Mouse (Mus musculus): ENCODE measurements at regions not wholly inside any gene's neighbourhood (a gene's known extent, or its start where the extent isn't known, plus 50 kb on each side); places are given as distances from the start of the nearest gene placed in this dataset.

GRCm38 (mm10) chr17:51966573-51967284, 133.6 kb upstream of the Satb1 start:
- H3K27ac ChIP-seq (ENCODE audit: insufficient read depth, low read depth) = no peak overlapping the region
- no peaks in the 10 kb centered on the region for H3K36me3 ChIP-seq (replicated peaks in 1 of 2; ENCODE audit: control insufficient read depth in 1 of 2, insufficient read depth in 1 of 2, low read length in 1 of 2)
- TF ChIP-seq USF2 (conservative IDR thresholded peaks at IDR 0.05; ENCODE audit: low read depth, low read length) (no peak), JUN (IDR thresholded peaks at IDR 0.05; ENCODE audit: insufficient read depth, low read depth, low read length) (no peak), CTCF (conservative IDR thresholded peaks at IDR 0.05 in 1 of 2, IDR thresholded peaks at IDR 0.05 in 1 of 2; ENCODE audit: low read depth in 2 of 2, low read length in 2 of 2) (no peak), PAX5 (IDR thresholded peaks at IDR 0.05; ENCODE audit: low read length) (no peak), ZMIZ1 (IDR thresholded peaks at IDR 0.05; ENCODE audit: low read depth, low read length) (no peak), MAFK (IDR thresholded peaks at IDR 0.05; ENCODE audit: insufficient replicate concordance, low read length) (no peak), HCFC1 (IDR thresholded peaks at IDR 0.05; ENCODE audit: low read depth, low read length) (no peak), MXI1 (IDR thresholded peaks at IDR 0.05; ENCODE audit: low read depth, low read length) (no peak), ZC3H11A (IDR thresholded peaks at IDR 0.05; ENCODE audit: low read depth, low read length) (no peak), BHLHE40 (IDR thresholded peaks at IDR 0.05; ENCODE audit: low read depth, low read length) (no peak)
- no peak overlapping the region for H3K4me2 ChIP-seq (ENCODE audit: insufficient read depth, low read depth, poor library complexity, severe bottlenecking)
- H3K9ac ChIP-seq (ENCODE audit: insufficient read depth, low read depth) = no peak overlapping the region
- in situ Hi-C loops (cut with MboI; ENCODE audit: low pct_ligation_motif_present, low pct_unique_long_range_greater_than_20kb, low sequenced_read_pairs) (no loop called here), dilution Hi-C loops (cut with MboI; ENCODE audit: extremely low pct_ligation_motif_present, extremely low pct_unique_long_range_greater_than_20kb, low sequenced_read_pairs) (no loop called here)
- H3K9me3 ChIP-seq (replicated peaks; ENCODE audit: low read length) = peaks cover 58% of the 10 kb centered on the region
- no peak for DNase-seq (ENCODE audit: extremely low read depth)
- H3K27me3 ChIP-seq (replicated peaks) = no peaks in the 10 kb centered on the region
- H3K4me3 ChIP-seq (replicated peaks in 1 of 3; ENCODE audit: low read depth in 2 of 3, low read length in 2 of 3, poor library complexity in 1 of 3) = no peak overlapping the region
- H3K79me2 ChIP-seq (replicated peaks; ENCODE audit: control insufficient read depth, extremely low read depth, insufficient read depth, poor library complexity, severe bottlenecking) = no peaks in the 10 kb centered on the region
- no peaks in the 10 kb centered on the region for H3K4me1 ChIP-seq (ENCODE audit: control insufficient read depth in 1 of 2, insufficient read depth in 2 of 2)

- dilution Hi-C loops (cut with MboI; ENCODE audit: extremely low pct_ligation_motif_present, extremely low pct_unique_long_range_greater_than_20kb, low sequenced_read_pairs) (no loop called here), in situ Hi-C loops (cut with MboI; ENCODE audit: low pct_ligation_motif_present, low pct_unique_long_range_greater_than_20kb, low sequenced_read_pairs) (no loop called here)
- H3K27ac ChIP-seq (ENCODE audit: insufficient read depth, low read depth) = no peak overlapping the region
- peaks cover 56% of the 10 kb centered on the region for H3K9me3 ChIP-seq (replicated peaks; ENCODE audit: low read length)
- H3K9ac ChIP-seq (ENCODE audit: insufficient read depth, low read depth) = no peak overlapping the region
- TF ChIP-seq UBTF (IDR thresholded peaks at IDR 0.05; ENCODE audit: low read depth, low read length) = no peak
- no peaks in the 10 kb centered on the region for H3K4me1 ChIP-seq (ENCODE audit: control insufficient read depth in 1 of 2, insufficient read depth in 2 of 2)
- H3K4me3 ChIP-seq (replicated peaks in 1 of 3; ENCODE audit: low read depth in 2 of 3, low read length in 2 of 3, poor library complexity in 1 of 3) = no peak overlapping the region
- no peaks in the 10 kb centered on the region for H3K36me3 ChIP-seq (replicated peaks in 1 of 2; ENCODE audit: control insufficient read depth in 1 of 2, insufficient read depth in 1 of 2, low read length in 1 of 2)
- H3K27me3 ChIP-seq (replicated peaks) = no peaks in the 10 kb centered on the region
- DNase-seq (ENCODE audit: extremely low read depth) = no peak
- H3K4me2 ChIP-seq (ENCODE audit: insufficient read depth, low read depth, poor library complexity, severe bottlenecking) = no peak overlapping the region
- no peaks in the 10 kb centered on the region for H3K79me2 ChIP-seq (replicated peaks; ENCODE audit: control insufficient read depth, extremely low read depth, insufficient read depth, poor library complexity, severe bottlenecking)
Observed at GRCm38 (mm10) chr17:51962529-51963110, 129.5 kb upstream of the Satb1 start.

- in situ Hi-C loops (cut with MboI; ENCODE audit: low pct_ligation_motif_present, low pct_unique_long_range_greater_than_20kb, low sequenced_read_pairs) = no loop called here
Observed at GRCm38 (mm10) chr17:51961337-51961736, 128.2 kb upstream of the Satb1 start.

More at GRCm38 (mm10) chr17:51961337-51961736, 128.2 kb upstream of the Satb1 start:
- no peaks in the 10 kb centered on the region for H3K79me2 ChIP-seq (replicated peaks; ENCODE audit: control insufficient read depth, extremely low read depth, insufficient read depth, poor library complexity, severe bottlenecking)
- H3K4me1 ChIP-seq (ENCODE audit: control insufficient read depth in 1 of 2, insufficient read depth in 2 of 2) = no peaks in the 10 kb centered on the region
- no peak overlapping the region for H3K4me2 ChIP-seq (ENCODE audit: insufficient read depth, low read depth, poor library complexity, severe bottlenecking)
- peaks cover 54% of the 10 kb centered on the region for H3K9me3 ChIP-seq (replicated peaks; ENCODE audit: low read length)
- H3K36me3 ChIP-seq (replicated peaks in 1 of 2; ENCODE audit: control insufficient read depth in 1 of 2, insufficient read depth in 1 of 2, low read length in 1 of 2) = no peaks in the 10 kb centered on the region
- no peak for DNase-seq (ENCODE audit: extremely low read depth)
- H3K9ac ChIP-seq (ENCODE audit: insufficient read depth, low read depth) = no peak overlapping the region
- H3K27ac ChIP-seq (ENCODE audit: insufficient read depth, low read depth) = no peak overlapping the region
- H3K27me3 ChIP-seq (replicated peaks) = no peaks in the 10 kb centered on the region
- no peak overlapping the region for H3K4me3 ChIP-seq (replicated peaks in 1 of 3; ENCODE audit: low read depth in 2 of 3, low read length in 2 of 3, poor library complexity in 1 of 3)
- TF ChIP-seq GABPA (IDR thresholded peaks at IDR 0.05; ENCODE audit: insufficient replicate concordance, low read depth, low read length) = no peak
- TF ChIP-seq ETS1 (conservative IDR thresholded peaks at IDR 0.05; ENCODE audit: low read depth, low read length) = no peak
- TF ChIP-seq TCF12 (IDR thresholded peaks at IDR 0.05; ENCODE audit: low read depth, low read length) = no peak
- no peak for TF ChIP-seq USF2 (conservative IDR thresholded peaks at IDR 0.05; ENCODE audit: low read depth, low read length)
- no peak for TF ChIP-seq JUN (IDR thresholded peaks at IDR 0.05; ENCODE audit: insufficient read depth, low read depth, low read length)
- TF ChIP-seq MEF2A (IDR thresholded peaks at IDR 0.05; ENCODE audit: borderline replicate concordance, low read depth, low read length) = no peak
- no peak for TF ChIP-seq UBTF (IDR thresholded peaks at IDR 0.05; ENCODE audit: low read depth, low read length)
- no peak for TF ChIP-seq CHD2 (IDR thresholded peaks at IDR 0.05; ENCODE audit: low read length)
- TF ChIP-seq SIN3A (IDR thresholded peaks at IDR 0.05; ENCODE audit: low read length) = no peak
- no peak for TF ChIP-seq ZC3H11A (IDR thresholded peaks at IDR 0.05; ENCODE audit: low read depth, low read length)
- TF ChIP-seq POLR2A (IDR thresholded peaks at IDR 0.05; ENCODE audit: low read depth, low read length) = no peak
- no peak for TF ChIP-seq RAD21 (IDR thresholded peaks at IDR 0.05; ENCODE audit: low read depth, low read length)
- dilution Hi-C loops (cut with MboI; ENCODE audit: extremely low pct_ligation_motif_present, extremely low pct_unique_long_range_greater_than_20kb, low sequenced_read_pairs) = no loop called here

All from CH12.LX (cell line).